Comparison of ENCODE assay signal across 1 mouse cellular context in the genomic region with DNA sequence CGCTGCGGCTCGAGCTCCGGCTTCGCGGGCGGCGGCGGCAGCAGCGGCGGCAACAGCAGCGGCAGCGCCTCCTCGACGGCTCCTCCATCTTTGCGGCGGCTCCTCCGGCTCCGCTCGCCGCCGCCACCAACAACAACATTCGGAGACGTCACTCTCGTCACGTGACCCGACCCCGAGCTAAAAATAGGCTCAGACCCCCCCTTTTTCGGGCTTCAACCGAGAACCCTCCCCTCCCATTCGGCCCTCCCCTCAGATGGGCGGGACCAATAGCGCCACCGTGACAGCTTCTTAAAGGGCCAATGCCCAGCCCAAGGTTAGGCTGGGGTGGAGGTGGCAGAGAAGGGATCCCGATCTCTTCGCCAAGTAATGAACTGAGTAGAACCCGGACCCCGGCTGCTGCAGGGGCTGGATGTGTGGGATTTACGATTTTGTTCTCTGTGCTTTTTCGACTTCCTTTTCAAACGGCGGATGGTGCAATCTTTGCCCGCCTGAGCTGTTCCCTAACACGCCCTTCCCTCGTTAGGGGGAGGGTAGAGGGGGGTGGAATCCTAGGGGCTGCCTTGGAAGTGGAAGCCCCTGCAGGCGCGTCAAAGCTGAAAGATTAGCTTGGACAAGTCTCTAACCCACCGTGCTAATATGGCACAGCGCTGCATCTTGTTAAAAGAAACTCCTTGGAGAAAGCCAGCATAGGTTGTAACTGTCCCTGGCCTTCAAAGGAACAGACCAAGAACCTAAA.
TF ChIP-seq lines count a peak whose summit lies in the region.

Gene Hdac5 (minus strand): TSS at position 161 of the 736 bp plus-strand sequence.

TF ChIP-seq in MEL, 35 proteins besides CTCF, POLR2A, EP300 and RAD21 (continued from another document):
- TF ChIP-seq TCF12 (IDR thresholded peaks at IDR 0.05; ENCODE audit: low read depth, low read length) (peak; percentile 64), ZC3H11A (IDR thresholded peaks at IDR 0.05; ENCODE audit: low read depth, low read length) (0 out of 2 replicates have a peak, but pooled peaks have one; percentile 14), MYC (IDR thresholded peaks at IDR 0.05; ENCODE audit: low read depth, low read length) (no peak; the same call in 1 of the 2 replicates), GABPA (IDR thresholded peaks at IDR 0.05; ENCODE audit: low read depth, low read length) (peak; percentile 52; the same call in 1 of the 2 replicates), MAZ (IDR thresholded peaks at IDR 0.05; ENCODE audit: low read depth, low read length) (peak; percentile 92)
TF ChIP-seq in MEL: peak in this region for 19.
